Mouse (Mus musculus): ENCODE data around the gene Nop58.
"Not testable (repeated sequence)": the region's sequence is repeated elsewhere in the genome, so short reads cannot be mapped to it uniquely, and the experiment has no call there.

Nop58 gene

GRCm38 (mm10) chr1:59684819-59685755 lies at the start of gene Nop58:
TSS of gene Nop58 (plus strand) at chr1:59684971.
- peak; percentile 96 for DNase-seq (ENCODE audit: low read depth, low spot score)

GRCm38 (mm10) chr1:59636349-59636748 lies 48.4 kb upstream of the Nop58 start:
- DNase-seq (ENCODE audit: low read depth, low spot score): no peak

DNA sequence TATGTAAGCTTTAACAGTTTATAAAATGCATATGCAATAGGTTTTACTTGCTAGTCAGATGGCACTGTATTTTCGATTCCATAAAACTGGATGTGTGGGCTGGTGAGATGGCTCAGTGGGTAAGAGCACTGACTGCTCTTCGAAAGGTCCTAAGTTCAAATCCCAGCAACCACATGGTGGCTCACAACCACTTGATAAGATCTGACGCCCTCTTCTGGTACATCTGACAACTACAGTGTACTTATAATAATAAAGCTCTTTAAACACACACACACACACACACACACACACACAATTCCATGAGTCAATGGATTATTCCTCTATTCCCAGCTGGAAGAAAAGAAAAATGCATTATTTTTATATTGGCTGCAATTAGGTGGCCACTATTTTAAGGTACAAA lies 46.4 kb upstream of the Nop58 start:
- no peak for DNase-seq (ENCODE audit: low read depth, low spot score)

DNA sequence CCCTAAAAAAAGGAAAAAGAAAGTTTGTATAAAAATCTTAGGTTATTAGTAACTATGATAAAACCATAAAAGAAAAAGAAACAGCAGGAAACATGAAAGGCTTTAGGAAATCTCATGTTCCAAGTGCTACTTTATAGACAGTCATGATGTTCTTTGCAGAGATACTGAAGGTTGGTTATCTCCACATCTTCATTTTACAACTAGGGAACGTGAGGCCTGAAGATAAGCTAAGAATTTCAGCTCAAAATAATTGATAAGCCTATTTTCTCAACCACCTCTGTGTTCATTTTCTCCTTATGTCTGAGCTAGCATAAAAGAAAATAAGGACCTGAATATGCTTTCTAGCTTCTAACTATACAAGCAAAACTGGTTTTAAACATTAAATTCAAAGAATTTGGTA lies 42.3 kb upstream of the Nop58 start:
- DNase-seq (ENCODE audit: low read depth, low spot score): no peak

DNA sequence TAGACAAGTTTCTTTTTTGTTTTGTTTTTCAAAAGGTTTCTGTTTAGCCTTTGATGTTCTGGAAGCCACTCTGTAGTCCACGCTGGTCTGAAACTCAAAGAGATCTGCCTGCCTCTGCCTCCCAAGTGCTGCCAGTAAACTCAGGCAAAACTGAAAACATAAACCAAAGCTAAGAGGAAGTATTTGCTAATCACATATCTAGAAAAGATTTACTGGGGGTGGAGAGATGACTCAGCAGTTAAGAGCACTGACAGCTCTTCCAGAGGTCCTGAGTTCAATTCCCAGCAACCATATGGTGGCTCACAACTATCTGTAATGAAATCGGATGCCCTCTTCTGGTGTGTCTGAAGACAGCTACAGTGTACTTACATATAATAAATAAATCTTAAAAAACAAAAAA lies 38.3 kb upstream of the Nop58 start:
- DNase-seq (ENCODE audit: low read depth, low spot score): not testable (repeated sequence)

GRCm38 (mm10) chr1:59651201-59651819 lies 33.5 kb upstream of the Nop58 start:
- DNase-seq (ENCODE audit: low read depth, low spot score): no peak

GRCm38 (mm10) chr1:59653243-59653911 lies 31.4 kb upstream of the Nop58 start:
- no peak for DNase-seq (ENCODE audit: low read depth, low spot score)

DNA sequence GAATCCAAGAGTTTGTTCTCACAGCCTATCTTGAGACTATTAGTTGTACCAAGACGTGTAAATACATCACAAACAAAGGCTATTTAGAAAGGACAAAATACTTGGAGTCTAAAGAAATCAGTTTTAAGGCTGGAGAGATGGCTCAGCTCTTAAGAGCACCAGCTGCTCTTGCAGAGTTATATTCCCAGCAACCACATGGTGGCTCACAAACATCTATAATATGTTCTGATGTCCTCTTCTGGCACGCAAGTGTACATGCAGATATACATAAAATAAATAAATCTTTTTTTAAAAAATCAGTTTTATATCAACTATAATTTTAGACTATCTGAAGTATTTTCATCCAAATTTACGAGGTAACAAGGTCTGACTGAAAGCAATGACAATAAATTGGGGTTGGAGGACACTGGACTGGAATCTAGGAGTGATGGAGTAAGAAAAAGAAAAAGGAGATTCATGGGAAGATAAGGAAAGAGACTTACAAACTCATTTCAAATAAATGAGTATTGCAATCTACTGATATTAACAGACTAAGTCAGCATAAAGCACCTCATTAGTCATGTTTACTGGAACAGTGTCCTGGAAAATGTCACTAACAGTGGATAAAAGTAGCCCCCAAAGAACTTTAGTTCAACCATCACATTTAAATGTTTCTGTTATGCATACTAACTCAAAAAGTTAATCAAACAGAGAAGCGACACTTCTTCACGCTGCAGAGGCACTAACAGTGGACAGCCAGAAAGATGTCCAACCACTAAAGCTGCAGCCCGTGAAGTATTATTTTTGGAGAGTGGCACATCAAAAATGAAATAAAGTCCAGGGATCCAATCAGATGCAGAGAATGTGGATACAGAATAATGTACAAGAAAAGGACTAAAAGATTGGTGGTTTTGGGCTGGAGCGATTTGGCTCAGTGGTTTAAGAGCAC lies 28.3 kb upstream of the Nop58 start:
- DNase-seq (ENCODE audit: low read depth, low spot score): no peak

DNA sequence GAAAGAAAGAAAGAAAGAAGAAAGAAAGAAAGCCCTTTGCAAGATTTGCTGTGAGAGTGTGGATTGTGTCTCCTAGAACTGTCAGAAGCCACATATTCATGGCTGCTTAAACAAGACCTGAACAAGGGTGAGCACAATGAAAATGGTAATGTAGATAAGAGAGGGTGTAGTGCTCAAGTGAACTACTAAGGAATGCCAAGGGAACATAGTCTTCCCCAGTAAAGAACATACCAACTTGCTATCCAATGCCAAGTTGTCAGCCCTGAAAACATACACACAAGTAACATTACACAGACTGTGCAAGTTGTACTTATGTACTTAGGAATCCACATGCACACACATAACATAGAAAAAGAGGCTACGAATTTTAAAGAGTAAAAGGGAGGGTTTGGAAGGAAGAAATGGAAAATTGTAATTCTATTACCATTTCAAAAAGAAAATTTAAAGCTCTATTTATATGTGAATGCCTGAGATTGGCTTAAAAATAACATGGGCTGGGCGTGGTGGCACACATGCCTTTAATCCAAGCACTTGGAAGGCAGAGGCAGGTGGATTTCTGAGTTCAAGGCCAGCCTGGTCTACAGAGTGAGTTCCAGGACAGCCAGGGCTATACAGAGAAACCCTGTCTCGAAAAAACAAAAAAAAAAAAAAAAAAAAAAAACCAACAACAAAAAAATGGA lies 21.2 kb upstream of the Nop58 start:
- DNase-seq (ENCODE audit: low read depth, low spot score): no peak

GRCm38 (mm10) chr1:59668871-59669270 lies 15.9 kb upstream of the Nop58 start:
- DNase-seq (ENCODE audit: low read depth, low spot score): no peak

DNA sequence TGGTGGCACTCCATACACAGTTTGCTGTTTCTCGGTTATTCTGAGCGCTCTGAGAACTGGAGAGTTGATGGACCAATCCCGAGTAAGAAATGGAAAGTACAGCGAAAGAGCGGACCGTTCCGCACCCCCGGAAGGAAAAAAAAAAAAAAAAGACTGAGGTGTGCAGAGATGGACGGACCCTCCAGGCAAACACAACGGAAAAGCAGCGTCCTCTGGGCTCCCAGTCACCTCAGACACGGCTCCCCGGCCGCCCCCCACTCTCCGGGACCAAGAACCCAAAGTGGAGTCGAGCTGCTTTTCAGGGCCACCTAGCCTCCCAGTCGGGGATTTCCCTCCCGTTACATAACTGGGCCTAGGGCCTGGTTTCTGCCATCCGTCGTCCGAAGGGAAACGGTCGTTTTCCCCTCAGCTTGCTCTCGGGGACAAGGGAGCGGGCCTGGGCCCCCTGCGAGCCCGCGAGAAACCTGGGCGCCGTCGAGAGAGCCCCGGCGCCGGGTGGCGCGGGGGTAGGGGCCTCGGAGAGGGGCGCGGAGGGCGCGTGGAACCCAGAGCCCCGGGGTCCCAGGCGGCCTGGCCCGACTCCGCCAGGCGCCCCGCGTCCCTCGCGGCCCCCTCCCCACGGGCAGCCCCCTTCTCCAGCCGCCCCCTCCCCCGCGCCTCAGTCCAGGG lies 14.7 kb upstream of the Nop58 start:
- DNase-seq (ENCODE audit: low read depth, low spot score): no peak

GRCm38 (mm10) chr1:59670641-59671168 lies 14.1 kb upstream of the Nop58 start, which contains the start of gene Sumo1:
TSS of gene Sumo1 (minus strand) at chr1:59670834.
- DNase-seq (ENCODE audit: low read depth, low spot score): peak; percentile 93

DNA sequence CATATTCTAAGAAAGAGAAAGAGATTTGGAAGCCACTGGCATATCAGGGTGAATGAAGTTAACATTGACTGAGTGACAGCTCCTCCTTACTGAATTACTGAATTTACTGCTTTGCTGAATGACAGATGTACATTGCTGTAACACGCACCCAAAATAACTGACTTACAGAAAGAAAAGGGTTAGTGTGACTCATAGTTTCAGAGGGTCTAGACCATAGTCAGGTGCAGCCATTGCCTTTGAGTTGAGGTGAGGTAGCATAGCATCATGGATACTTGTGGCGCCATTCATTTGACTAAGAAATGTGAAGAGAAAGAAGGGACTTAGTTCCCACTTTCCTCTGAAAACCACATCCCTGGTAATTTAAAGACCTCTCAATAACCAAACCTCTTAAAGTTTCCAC lies 11.1 kb upstream of the Nop58 start:
- no peak for DNase-seq (ENCODE audit: low read depth, low spot score)

- DNase-seq (ENCODE audit: low read depth, low spot score): no peak
Observed at GRCm38 (mm10) chr1:59683926-59684818, 599 bp upstream of the Nop58 start.

GRCm38 (mm10) chr1:59687493-59687892 lies 2.7 kb downstream of the Nop58 start:
- no peak for DNase-seq (ENCODE audit: low read depth, low spot score)

DNA sequence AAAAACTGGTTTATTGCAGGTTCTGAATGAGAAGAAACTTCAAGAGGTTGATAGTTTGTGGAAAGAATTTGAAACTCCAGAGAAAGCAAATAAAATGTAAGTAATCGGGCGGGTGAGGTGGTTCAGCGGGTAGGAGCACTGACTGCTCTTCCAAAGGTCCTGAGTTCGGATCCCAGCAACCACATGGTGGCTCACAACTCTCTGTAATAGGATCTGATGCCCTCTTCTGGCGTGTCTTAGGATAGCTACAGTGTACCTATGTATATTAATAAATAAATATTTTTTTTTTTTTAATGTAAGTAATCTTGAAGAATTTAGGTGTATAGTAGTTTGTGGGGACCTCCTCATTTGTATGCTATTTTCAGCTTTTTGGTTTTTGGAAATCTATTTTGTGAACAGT lies 5.7 kb downstream of the Nop58 start:
- no peak for DNase-seq (ENCODE audit: low read depth, low spot score)

- DNase-seq (ENCODE audit: low read depth, low spot score): no peak
Observed at GRCm38 (mm10) chr1:59697751-59698150, 13.0 kb downstream of the Nop58 start.

DNA sequence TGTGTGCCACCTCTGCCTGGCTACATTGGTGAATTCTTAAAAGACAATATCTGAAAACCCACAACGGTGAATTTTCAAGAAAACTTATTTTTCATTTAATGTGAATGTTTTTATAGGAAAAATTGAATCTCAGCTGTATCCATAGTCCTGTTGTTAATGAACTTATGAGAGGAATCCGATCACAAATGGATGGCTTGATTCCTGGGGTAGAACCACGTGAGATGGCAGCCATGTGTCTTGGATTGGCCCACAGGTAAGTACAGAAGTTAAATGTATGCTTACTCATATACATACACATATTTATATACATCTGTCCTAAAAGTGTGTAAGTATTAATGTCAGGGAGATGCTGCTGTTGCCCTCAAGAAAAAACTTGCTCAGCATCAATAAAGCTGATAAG lies 13.4 kb downstream of the Nop58 start:
- no peak for DNase-seq (ENCODE audit: low read depth, low spot score)

GRCm38 (mm10) chr1:59701766-59702165 lies 17.0 kb downstream of the Nop58 start:
- no peak for DNase-seq (ENCODE audit: low read depth, low spot score)
